Mouse (Mus musculus) E14TG2a.4 (cell line): ENCODE measurements around the gene Cutc.

Experiments used
- H3K27me3 ChIP-seq: 2 replicates; pipeline ENCODE4 v1.6.1; 2014; ENCODE audit warnings: low read length, control low read depth; ENCODE audit not compliant: insufficient read depth
- H3K36me3 ChIP-seq: 2 replicates; pipeline ENCODE4 v1.6.1; 2014; ENCODE audit warnings: low read length, control low read depth; ENCODE audit not compliant: insufficient read depth
- H3K4me1 ChIP-seq: replicated peaks from 2 replicates; pipeline ENCODE4 v1.6.1; 2014; ENCODE audit warnings: low read depth, low read length, control low read depth
- H3K4me3 ChIP-seq: replicated peaks from 2 replicates; pipeline ENCODE4 v1.5.1; 2014; ENCODE audit warnings: mild to moderate bottlenecking, low read length
- H3K9me3 ChIP-seq: 2 replicates; pipeline ENCODE4 v1.6.1; 2014; ENCODE audit warnings: low read length, control low read depth
- CTCF ChIP-seq: conservative IDR thresholded peaks from 2 replicates; pipeline ENCODE4 v1.5.1; 2014; ENCODE audit warnings: low read length
- NANOG ChIP-seq: IDR thresholded peaks from 2 replicates; pipeline ENCODE4 v1.6.1; 2014; ENCODE audit warnings: borderline replicate concordance, low read length, mixed read lengths
- POU5F1 ChIP-seq: IDR thresholded peaks from 2 replicates; pipeline ENCODE4 v1.6.1; 2014; ENCODE audit warnings: low read length, borderline replicate concordance

Gene Cutc

DNA sequence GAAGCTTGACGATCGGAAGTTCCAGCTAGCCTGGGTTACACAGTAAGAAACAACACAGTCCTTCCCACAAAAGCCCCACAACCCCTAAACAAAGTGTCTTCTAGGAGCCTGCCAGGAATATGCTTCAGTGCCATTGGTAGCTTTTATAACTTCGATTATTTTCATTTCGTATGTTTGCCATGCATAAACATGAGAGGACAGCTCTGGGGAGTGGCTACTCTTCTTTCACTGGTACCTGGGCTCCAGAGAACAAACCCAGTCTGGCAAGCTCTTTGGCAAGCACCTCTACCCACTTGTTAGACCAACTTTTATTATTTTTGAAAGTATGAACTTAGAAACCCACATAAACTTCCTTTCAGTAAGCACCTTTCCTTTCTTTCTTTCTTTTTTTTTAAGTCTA lies 23.8 kb downstream of the Cutc start:
- TF ChIP-seq NANOG (no peak), CTCF (no peak), POU5F1 (no peak)
- no peaks in the 10 kb centered on the region for H3K36me3 ChIP-seq
- no peaks in the 10 kb centered on the region for H3K4me1 ChIP-seq
- no peaks in the 10 kb centered on the region for H3K9me3 ChIP-seq
- no peaks in the 10 kb centered on the region for H3K27me3 ChIP-seq
- H3K4me3 ChIP-seq: no peak overlapping the region

DNA sequence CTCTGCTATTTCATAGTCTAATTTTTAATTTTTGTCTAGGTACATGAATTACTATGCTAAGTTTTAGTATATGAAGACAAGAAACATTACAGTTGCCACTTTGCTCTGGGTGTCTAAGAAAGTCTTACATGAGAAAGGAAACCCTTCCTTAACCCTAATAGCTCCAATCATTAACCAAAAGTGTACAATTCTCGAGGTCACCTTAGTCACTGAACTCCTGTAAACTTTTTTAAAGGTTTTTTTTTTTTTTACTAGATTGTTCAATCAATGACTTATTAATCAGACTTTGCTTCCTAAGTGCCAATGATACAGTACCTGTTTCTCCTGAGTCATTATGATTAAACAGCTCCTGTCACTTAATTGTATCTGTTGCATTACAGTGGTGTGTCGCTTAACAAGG lies 24.5 kb downstream of the Cutc start:
- H3K9me3 ChIP-seq: no peaks in the 10 kb centered on the region
- H3K36me3 ChIP-seq: no peaks in the 10 kb centered on the region

DNA sequence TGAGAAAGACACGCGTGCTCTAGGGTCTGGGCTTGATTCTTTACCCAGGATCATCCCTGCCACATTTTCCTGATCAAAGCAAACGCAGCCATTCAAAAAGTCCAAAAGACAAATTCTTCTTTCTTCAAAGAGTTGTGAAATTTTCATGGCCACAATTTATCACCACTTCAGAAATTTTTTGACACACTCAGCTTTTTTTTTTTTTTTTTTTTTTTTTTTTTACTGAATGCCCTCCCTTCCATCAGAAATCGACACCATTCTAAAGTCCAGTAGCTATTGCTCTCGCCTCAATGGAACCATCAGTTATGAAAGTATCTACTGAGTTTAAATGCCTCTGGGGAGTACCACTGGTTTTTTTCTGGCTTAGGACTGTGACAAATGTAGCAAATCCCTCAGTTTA lies 27.6 kb downstream of the Cutc start:
- Histone ChIP-seq H3K4me1 (no peaks in the 10 kb centered on the region), H3K36me3 (no peaks in the 10 kb centered on the region), H3K4me3 (no peak overlapping the region), H3K27me3 (no peaks in the 10 kb centered on the region), H3K9me3 (no peaks in the 10 kb centered on the region)
- no peak for TF ChIP-seq CTCF
- no peak for TF ChIP-seq POU5F1
- TF ChIP-seq NANOG: no peak

More for the DNA sequence above, 24.5 kb downstream of the Cutc start:
- Histone ChIP-seq H3K27me3 (no peaks in the 10 kb centered on the region), H3K4me1 (no peaks in the 10 kb centered on the region), H3K4me3 (no peak overlapping the region)
- TF ChIP-seq NANOG (no peak), POU5F1 (no peak)

DNA sequence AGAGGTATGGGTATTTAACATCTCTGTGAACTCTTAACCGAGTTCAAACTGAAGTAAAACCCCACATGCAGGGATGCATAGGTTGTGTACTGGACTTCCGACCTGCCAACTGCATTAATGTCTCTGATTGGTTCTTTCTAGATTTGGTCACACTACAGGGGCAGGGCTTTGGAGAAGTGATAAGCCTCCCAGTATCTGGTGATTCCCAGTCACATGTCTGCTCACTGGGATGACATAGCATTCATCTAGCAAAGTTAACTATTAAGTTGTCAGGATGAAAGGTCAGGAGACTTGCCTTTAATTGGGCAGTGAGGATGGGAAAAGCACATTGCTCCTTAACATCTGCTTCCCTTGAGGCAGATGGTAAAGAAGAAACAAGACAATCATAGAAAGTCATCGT lies 29.2 kb downstream of the Cutc start, which contains the start of gene Abcc2:
Gene Abcc2 (plus strand): TSS at position 213 of the 400 bp plus-strand sequence.
- Histone ChIP-seq H3K4me1 (no peaks in the 10 kb centered on the region), H3K9me3 (no peaks in the 10 kb centered on the region), H3K4me3 (no peak within 1 kb of the TSS), H3K36me3 (no peaks in the 10 kb centered on the region), H3K27me3 (no peaks in the 10 kb centered on the region)
- TF ChIP-seq NANOG (no peak), POU5F1 (no peak), CTCF (no peak)

DNA sequence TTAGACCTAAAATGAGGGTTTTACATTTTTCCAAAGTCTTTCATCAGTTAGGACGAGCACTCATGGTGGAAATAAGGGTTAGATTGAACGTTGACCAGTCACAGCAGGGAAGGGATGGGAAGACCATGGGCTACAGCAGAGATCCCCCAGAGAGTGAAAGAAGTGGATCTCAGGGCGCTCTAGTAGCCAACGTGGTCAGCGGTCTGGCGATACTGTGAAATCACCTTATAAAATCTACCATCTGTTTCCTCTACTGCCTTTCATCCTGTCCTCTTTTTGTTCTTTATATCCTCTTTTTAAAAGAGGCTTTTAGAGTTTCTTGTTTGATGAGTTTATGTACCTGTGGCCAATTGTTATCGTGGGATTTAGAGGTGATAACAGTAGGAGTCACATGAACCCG lies 32.0 kb downstream of the Cutc start:
- Histone ChIP-seq H3K9me3 (no peaks in the 10 kb centered on the region), H3K27me3 (no peaks in the 10 kb centered on the region), H3K4me1 (no peaks in the 10 kb centered on the region), H3K4me3 (no peak overlapping the region), H3K36me3 (no peaks in the 10 kb centered on the region)
- TF ChIP-seq CTCF: no peak
- TF ChIP-seq NANOG: no peak
- no peak for TF ChIP-seq POU5F1

DNA sequence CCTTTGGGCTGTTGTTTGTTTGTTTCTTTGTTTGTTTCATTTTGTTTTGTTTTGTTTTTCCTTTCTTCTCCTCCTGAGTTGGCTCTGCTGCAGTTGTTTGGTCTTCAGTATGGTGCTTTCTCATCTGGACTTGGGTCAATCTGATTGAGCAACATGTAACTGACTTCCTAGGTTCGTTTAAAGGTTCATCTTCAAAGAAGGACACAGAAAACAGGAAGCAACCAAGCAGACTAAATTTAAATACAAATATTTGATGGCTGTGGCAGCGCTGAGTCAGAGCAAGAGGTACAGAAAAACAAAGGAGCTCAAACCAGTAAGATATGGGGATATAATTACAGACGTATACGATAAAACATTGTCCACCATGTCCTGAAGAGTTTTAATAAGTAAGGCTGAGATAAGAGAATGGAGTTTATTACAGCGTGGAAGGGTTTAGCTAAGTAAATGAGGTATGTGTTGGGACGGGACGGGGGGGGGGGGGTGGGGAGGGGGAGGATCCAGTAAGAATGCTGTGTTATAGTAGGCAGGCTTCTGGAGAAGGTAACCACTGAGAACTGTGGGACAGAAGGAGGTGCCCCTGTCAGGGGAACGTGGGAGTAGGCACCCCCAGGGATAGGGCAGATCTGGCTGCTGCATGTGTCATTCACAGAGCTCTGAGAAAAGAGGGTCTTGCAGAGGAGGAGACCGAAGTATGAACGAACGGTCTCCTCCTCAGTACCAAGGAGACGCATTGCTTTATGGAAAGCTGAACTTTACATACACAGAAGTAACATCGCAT lies 33.6 kb downstream of the Cutc start:
- H3K4me3 ChIP-seq: no peak overlapping the region
- H3K4me1 ChIP-seq: no peaks in the 10 kb centered on the region
- TF ChIP-seq CTCF: no peak
- TF ChIP-seq POU5F1: no peak
- TF ChIP-seq NANOG: no peak
- H3K27me3 ChIP-seq: no peaks in the 10 kb centered on the region
- no peaks in the 10 kb centered on the region for H3K9me3 ChIP-seq
- no peaks in the 10 kb centered on the region for H3K36me3 ChIP-seq

DNA sequence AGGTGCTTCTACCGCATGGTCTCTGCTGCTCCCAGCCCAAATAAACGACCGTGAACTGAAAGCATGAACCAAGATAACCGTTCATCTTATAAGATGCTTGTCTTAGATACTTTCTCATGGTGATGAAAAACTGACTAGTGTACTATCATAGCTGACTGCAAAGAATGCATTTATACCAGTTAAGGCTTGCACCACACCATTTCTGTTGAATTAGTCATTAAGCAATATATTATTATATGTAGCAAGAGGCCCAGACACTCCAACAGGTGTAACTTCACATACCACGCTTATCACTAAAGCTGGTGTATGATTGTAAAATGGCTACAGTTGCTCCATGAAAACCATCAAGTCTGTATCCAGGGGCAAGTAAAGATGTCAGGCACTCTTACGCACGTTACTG lies 37.0 kb downstream of the Cutc start:
- H3K9me3 ChIP-seq: no peaks in the 10 kb centered on the region
- TF ChIP-seq NANOG (no peak), CTCF (no peak), POU5F1 (no peak)
- H3K4me3 ChIP-seq: no peak overlapping the region
- no peaks in the 10 kb centered on the region for H3K4me1 ChIP-seq
- H3K27me3 ChIP-seq: no peaks in the 10 kb centered on the region
- no peaks in the 10 kb centered on the region for H3K36me3 ChIP-seq

DNA sequence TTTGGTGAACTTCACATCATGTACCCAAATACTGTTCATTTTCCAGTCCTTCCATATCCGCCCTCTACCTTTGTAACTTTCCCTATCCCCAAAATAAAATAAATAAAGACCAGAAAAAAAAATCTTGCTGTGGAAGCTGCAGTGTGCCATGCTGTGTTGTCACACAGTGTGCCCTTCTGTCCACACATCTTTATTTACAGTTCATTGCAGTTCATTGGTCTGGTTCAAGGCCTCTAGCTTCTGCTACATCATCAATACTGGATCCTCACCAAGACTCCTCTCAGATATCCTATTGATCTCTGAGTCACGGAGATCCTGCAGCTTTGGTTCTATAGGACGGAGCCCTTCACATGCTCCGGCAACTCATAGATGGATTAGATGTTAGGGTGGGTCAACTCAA lies 39.7 kb downstream of the Cutc start:
- Histone ChIP-seq H3K9me3 (no peaks in the 10 kb centered on the region), H3K4me1 (peaks cover 4% of the 10 kb centered on the region; the same call in 1 of the 2 replicates), H3K4me3 (no peak overlapping the region), H3K36me3 (no peaks in the 10 kb centered on the region), H3K27me3 (no peaks in the 10 kb centered on the region; the same call in 1 of the 2 replicates)
- TF ChIP-seq CTCF: no peak
- no peak for TF ChIP-seq NANOG
- TF ChIP-seq POU5F1: no peak

DNA sequence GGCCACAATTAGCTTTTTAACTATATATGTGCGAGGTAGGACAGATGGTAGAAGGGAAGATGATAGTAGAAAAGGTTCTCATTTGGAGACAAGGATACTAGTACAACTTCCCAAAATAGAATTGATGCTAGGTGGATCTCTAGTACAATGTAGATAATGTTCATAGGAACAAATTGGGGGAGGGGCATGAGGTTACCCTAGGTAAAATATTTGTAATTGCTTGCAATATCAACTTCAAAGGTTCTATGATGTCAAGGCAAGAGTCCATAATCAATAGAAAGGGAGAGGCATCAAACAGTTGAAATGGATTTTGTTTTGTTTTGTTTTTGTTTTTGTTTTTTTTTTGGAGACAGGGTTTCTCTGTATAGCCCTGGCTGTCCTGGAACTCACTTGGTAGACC lies 41.2 kb downstream of the Cutc start:
- Histone ChIP-seq H3K36me3 (no peaks in the 10 kb centered on the region), H3K27me3 (no peaks in the 10 kb centered on the region; the same call in 1 of the 2 replicates), H3K9me3 (no peaks in the 10 kb centered on the region), H3K4me1 (peaks cover 10% of the 10 kb centered on the region; the same call in 1 of the 2 replicates), H3K4me3 (no peak overlapping the region)
- TF ChIP-seq POU5F1 (no peak), CTCF (no peak), NANOG (no peak)
